Mouse (Mus musculus): ENCODE measurements around the gene Gda. TPM values are rescaled to one million over a fixed set of nuclear protein-coding genes. Genes with fewer than 3 reads are reported as not detected.

Gda gene
- polyA plus RNA-seq, 1 experiment: 1.3 TPM

DNA sequence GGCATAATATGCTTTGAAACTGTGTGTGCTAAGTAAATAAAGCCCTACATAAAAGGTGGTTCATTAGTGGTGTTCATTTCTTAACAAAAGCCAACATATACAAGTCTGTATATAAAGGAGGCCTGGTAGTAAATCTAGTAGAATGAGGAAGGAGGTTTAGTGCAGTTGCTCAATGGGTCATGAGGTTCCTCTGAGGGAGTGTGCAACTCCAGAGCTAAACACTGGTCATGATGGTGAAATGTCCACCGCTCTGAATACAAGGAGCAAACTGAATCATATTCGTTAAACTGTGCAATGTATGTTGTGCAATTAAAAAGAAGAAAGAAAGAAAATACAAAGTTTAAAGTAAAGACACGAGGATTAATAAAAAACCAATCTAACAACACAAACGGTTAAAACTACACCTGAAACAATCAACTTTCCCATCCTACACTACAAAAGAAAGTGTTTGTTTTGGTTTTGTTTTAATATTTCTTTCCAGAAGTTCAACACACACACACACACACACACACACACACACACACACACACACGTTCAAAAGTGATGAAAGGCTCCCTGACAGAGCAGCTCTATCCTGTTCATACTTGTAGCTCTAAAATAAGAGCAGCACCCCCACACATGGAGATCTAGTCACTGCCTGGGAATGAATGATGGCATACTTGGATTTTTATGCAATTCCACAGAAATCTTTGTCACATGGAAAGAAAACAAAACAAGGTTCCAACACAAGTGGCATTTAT is 11.9 kb downstream of the Gda start:
- Histone ChIP-seq H3K4me3 (ENCODE audit: insufficient read depth, low read length) (no peak overlapping the region), H3K4me1 (ENCODE audit: control insufficient read depth, insufficient read depth, low read length) (no peaks in the 10 kb centered on the region), H3K27ac (ENCODE audit: insufficient read depth, low read length) (no peak overlapping the region)
- TF ChIP-seq POLR2A (IDR thresholded peaks at IDR 0.05; ENCODE audit: low read depth, low read length): no peak
- TF ChIP-seq CTCF (IDR thresholded peaks at IDR 0.05; ENCODE audit: borderline replicate concordance, insufficient read depth, low read length): no peak

DNA sequence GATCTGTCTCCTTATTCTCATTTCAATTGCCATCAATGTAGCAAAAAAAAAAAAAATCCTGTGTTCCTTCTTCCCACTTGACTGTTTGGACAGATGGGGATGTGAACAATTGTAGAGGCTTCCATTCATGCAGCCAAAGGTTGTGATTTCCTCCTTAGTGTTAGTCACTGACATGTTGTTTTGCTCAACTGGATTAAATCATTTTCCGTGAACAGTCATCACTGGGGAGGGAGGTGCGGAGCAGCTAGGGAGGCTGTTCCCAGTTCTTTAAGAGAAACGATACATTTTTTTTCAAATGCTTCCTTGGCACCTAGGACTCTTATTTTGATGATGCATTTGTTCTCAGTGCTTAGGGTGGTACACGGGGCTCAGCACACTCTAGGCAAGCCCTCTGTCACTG is 15.8 kb downstream of the Gda start:
- TF ChIP-seq POLR2A (IDR thresholded peaks at IDR 0.05; ENCODE audit: low read depth, low read length): no peak
- TF ChIP-seq CTCF (IDR thresholded peaks at IDR 0.05; ENCODE audit: borderline replicate concordance, insufficient read depth, low read length): no peak
- no peaks in the 10 kb centered on the region for H3K4me1 ChIP-seq (ENCODE audit: control insufficient read depth, insufficient read depth, low read length)
- no peak overlapping the region for H3K27ac ChIP-seq (ENCODE audit: insufficient read depth, low read length)
- H3K4me3 ChIP-seq (ENCODE audit: insufficient read depth, low read length): no peak overlapping the region

DNA sequence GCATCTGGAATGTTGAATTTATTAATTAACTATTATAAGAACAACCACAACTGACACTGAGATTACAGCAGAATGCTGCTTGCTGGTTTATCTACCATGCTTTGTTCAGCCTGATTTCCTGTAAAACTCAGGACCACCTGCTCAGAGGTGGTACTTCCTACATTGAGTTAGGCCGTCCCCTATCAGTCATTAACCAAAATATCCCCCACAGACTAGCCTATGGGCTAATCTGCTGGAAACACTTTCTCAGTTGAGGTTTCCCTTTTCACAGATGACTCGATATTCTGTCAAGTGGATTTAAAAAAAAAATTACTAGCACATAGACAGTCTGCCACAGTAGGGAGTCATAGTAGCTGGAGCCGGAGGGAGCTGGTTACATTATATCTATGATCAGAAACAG is 31.5 kb downstream of the Gda start:
- H3K4me1 ChIP-seq (ENCODE audit: control insufficient read depth, insufficient read depth, low read length): no peaks in the 10 kb centered on the region
- H3K4me3 ChIP-seq (ENCODE audit: insufficient read depth, low read length): no peak overlapping the region
- H3K27ac ChIP-seq (ENCODE audit: insufficient read depth, low read length): no peak overlapping the region
- no peak for TF ChIP-seq POLR2A (IDR thresholded peaks at IDR 0.05; ENCODE audit: low read depth, low read length)
- TF ChIP-seq CTCF (IDR thresholded peaks at IDR 0.05; ENCODE audit: borderline replicate concordance, insufficient read depth, low read length): no peak

DNA sequence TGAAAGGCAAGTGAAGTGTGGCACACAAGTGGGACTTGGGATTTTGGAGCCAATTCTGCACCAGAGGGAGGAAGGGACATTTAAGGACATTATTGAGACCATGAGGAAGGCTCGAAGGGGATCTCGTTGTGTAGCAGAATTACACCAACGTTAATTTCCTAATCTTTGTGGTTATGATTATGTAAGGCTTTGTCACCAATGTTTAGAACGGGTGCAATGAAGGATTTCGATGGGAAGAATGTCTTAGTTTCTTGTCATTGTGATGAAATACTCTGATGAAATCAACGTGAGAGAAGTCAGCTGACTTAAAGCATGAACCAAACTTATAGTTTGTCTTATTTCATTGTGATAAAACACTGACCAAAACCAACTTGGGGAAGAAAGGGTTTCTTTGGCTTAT is 32.4 kb downstream of the Gda start:
- TF ChIP-seq CTCF (IDR thresholded peaks at IDR 0.05; ENCODE audit: borderline replicate concordance, insufficient read depth, low read length): no peak
- no peak for TF ChIP-seq POLR2A (IDR thresholded peaks at IDR 0.05; ENCODE audit: low read depth, low read length)
- no peak overlapping the region for H3K4me3 ChIP-seq (ENCODE audit: insufficient read depth, low read length)

DNA sequence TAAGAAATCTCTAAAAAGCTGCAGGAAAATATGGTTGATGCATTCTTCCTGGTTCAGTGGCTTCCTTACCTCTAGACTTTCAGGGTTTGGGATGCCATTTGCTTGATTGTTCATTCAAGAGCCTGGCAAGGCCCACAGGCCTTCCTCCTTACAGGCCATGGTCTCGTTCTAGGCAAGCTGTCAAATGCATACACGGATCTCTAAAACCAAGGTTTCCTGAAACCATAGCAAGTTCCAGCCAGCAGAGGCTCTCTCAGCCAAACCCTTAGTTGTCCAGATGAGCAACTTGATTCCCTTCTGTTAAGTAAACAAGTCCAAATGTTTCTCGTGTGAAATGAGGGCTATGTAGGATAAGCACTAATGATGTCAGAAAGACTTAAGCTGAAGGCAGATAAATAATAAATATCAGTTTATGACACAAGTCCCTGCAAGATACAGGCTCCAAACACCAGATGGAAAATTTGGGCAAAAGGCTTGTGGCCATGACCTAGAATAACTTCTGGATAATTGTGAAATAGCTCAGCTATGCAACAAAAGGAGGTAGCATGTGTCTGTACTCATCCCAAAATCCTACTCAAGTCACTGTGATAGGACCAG is 34.0 kb downstream of the Gda start:
- Histone ChIP-seq H3K4me1 (ENCODE audit: control insufficient read depth, insufficient read depth, low read length) (no peaks in the 10 kb centered on the region), H3K27ac (ENCODE audit: insufficient read depth, low read length) (no peak overlapping the region), H3K4me3 (ENCODE audit: insufficient read depth, low read length) (no peak overlapping the region)
- TF ChIP-seq POLR2A (IDR thresholded peaks at IDR 0.05; ENCODE audit: low read depth, low read length) (no peak), CTCF (IDR thresholded peaks at IDR 0.05; ENCODE audit: borderline replicate concordance, insufficient read depth, low read length) (no peak)

More for the DNA sequence above, 32.4 kb downstream of the Gda start:
- H3K27ac ChIP-seq (ENCODE audit: insufficient read depth, low read length): no peak overlapping the region
- no peaks in the 10 kb centered on the region for H3K4me1 ChIP-seq (ENCODE audit: control insufficient read depth, insufficient read depth, low read length)

DNA sequence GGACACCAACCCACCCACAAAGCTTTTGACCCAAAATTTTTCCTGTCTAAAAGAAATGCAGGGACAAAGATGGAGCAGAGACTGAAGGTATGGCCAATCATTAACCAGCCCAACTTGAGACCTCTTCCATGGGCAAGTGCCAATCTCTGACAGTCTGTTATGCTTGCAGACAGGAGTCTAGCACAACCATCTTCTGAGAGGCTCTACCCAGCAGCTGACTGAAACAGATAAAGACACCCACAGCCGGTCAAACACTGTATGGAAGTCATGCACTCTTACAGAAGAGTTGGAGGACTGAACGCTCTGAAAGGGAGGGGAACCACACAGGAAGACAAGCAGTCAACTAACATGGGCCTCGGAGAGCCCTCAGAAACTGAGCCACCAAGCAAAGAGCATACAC is 36.7 kb downstream of the Gda start:
- H3K4me3 ChIP-seq (ENCODE audit: insufficient read depth, low read length): no peak overlapping the region
- no peak overlapping the region for H3K27ac ChIP-seq (ENCODE audit: insufficient read depth, low read length)
- TF ChIP-seq CTCF (IDR thresholded peaks at IDR 0.05; ENCODE audit: borderline replicate concordance, insufficient read depth, low read length): no peak
- no peak for TF ChIP-seq POLR2A (IDR thresholded peaks at IDR 0.05; ENCODE audit: low read depth, low read length)
- H3K4me1 ChIP-seq (ENCODE audit: control insufficient read depth, insufficient read depth, low read length): no peaks in the 10 kb centered on the region

DNA sequence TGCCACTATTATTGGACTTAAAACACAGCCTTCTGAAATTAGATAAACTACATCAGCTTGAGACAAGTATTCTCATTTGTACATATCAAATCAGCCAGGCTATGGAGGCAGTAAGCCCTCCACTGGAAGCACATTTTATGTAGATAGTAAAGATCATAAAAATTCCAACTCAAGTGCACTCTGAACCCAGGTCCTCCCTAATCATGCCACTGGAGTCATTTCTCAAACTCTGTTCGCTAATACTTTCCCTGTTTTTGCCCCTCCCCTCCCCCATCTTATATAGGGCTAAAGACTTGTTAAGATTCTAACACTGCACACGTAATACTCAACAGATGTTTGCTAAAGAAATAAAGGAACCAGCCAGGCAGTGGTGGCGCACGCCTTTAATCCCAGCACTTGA is 39.9 kb downstream of the Gda start:
- TF ChIP-seq POLR2A (IDR thresholded peaks at IDR 0.05; ENCODE audit: low read depth, low read length) (no peak), CTCF (IDR thresholded peaks at IDR 0.05; ENCODE audit: borderline replicate concordance, insufficient read depth, low read length) (no peak)
- H3K27ac ChIP-seq (ENCODE audit: insufficient read depth, low read length): no peak overlapping the region
- no peak overlapping the region for H3K4me3 ChIP-seq (ENCODE audit: insufficient read depth, low read length)
- no peaks in the 10 kb centered on the region for H3K4me1 ChIP-seq (ENCODE audit: control insufficient read depth, insufficient read depth, low read length)

DNA sequence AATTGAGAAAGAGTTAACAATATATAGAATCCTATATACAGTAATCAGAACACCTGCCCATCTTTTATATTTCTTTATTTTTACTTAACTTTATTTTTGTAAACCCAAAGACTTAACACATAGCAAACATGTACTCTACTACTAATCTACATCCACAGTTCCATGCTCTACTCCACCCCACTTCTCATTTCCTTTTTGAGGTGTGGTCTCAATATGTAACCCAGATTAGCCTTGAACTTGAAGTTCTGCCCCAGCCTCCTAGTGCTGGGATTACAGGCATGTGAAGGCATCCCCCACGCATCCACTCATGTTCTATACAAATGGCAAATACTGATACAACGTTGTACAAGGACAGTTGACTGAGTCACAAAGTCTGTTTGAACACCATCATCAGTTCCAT is 40.4 kb downstream of the Gda start:
- no peaks in the 10 kb centered on the region for H3K4me1 ChIP-seq (ENCODE audit: control insufficient read depth, insufficient read depth, low read length)
- H3K27ac ChIP-seq (ENCODE audit: insufficient read depth, low read length): no peak overlapping the region
- no peak overlapping the region for H3K4me3 ChIP-seq (ENCODE audit: insufficient read depth, low read length)
- no peak for TF ChIP-seq POLR2A (IDR thresholded peaks at IDR 0.05; ENCODE audit: low read depth, low read length)
- TF ChIP-seq CTCF (IDR thresholded peaks at IDR 0.05; ENCODE audit: borderline replicate concordance, insufficient read depth, low read length): no peak

DNA sequence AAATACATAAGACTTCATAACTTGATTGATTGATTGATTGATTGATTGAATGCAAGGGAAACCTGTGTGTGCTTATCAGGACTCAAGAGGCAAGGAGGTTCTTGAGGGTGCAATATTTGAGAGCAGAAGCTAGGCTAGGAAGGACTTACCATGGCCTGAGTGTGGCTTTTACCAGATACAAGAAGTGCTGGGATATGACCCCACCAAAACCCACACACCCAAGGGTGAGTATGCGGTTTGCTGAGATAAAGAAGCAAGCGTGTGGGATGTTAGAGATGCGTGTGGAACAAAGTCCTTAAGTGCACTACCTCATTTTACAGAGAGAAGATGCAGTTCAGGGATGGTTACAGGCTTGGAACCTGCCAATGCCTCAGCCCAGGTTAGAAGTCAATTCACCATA is 41.0 kb downstream of the Gda start:
- H3K27ac ChIP-seq (ENCODE audit: insufficient read depth, low read length): no peak overlapping the region
- TF ChIP-seq POLR2A (IDR thresholded peaks at IDR 0.05; ENCODE audit: low read depth, low read length) (no peak), CTCF (IDR thresholded peaks at IDR 0.05; ENCODE audit: borderline replicate concordance, insufficient read depth, low read length) (no peak)
- H3K4me1 ChIP-seq (ENCODE audit: control insufficient read depth, insufficient read depth, low read length): no peaks in the 10 kb centered on the region
- no peak overlapping the region for H3K4me3 ChIP-seq (ENCODE audit: insufficient read depth, low read length)

DNA sequence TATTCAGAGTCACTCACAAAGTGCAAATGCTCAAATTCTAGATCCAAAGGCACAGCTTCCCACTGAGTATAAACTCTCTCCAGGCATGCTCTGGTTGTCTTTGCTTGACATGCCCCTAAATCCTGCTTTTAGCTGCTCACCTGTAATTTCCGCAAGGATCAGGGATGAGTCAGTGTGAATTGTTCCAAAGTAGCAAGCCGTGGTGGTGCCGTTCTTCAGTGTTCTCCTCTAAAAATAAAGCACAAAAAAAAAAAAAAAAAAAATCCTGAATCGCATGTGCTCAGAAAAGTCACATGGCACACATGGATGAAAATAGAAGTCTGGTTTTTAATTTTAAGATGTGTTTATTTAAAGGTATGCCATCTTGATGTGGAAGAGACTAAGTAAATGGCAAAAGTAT is 47.9 kb downstream of the Gda start:
- H3K27ac ChIP-seq (ENCODE audit: insufficient read depth, low read length): no peak overlapping the region
- no peak overlapping the region for H3K4me3 ChIP-seq (ENCODE audit: insufficient read depth, low read length)
- TF ChIP-seq POLR2A (IDR thresholded peaks at IDR 0.05; ENCODE audit: low read depth, low read length) (no peak), CTCF (IDR thresholded peaks at IDR 0.05; ENCODE audit: borderline replicate concordance, insufficient read depth, low read length) (no peak)
- H3K4me1 ChIP-seq (ENCODE audit: control insufficient read depth, insufficient read depth, low read length): no peaks in the 10 kb centered on the region

All from embryonic fibroblast, embryonic 13.5 days (primary cell).